Mouse (Mus musculus): ENCODE results near the gene Dhx37. TPM values are rescaled to one million over a fixed set of nuclear protein-coding genes. Genes with fewer than 3 reads are reported as not detected.
"Not testable (repeated sequence)": the region's sequence is repeated elsewhere in the genome, so short reads cannot be mapped to it uniquely, and the experiment has no call there.

Gene Dhx37
- total RNA-seq, 2 experiments from 2014 or later: 16.3 to 21.9 TPM

- peak; percentile 93 to 94 for DNase-seq
Measured at GRCm38 (mm10) chr5:125389579-125390441, 44.1 kb downstream of the Dhx37 start, which contains the start of gene Ubc. Gene Ubc, minus strand, starts transcription at chr5:125390202.

- peak; percentile 88 to 93 for DNase-seq
Measured at GRCm38 (mm10) chr5:125389131-125389578, 44.8 kb downstream of the Dhx37 start, which contains the start of gene Gm10382. Gene Gm10382, plus strand, starts transcription at chr5:125389322.

GRCm38 (mm10) chr5:125388358-125389092, 45.4 kb downstream of the Dhx37 start:
- no peak for DNase-seq

GRCm38 (mm10) chr5:125387295-125387694, 46.6 kb downstream of the Dhx37 start:
- not testable (repeated sequence) for DNase-seq

GRCm38 (mm10) chr5:125385215-125385940, 48.5 kb downstream of the Dhx37 start:
- no peak for DNase-seq

GRCm38 (mm10) chr5:125384512-125385214, 49.3 kb downstream of the Dhx37 start:
- no peak for DNase-seq

- no peak for DNase-seq
Measured at GRCm38 (mm10) chr5:125383637-125384420, 50.1 kb downstream of the Dhx37 start.

- peak; percentile 65 to 71 for DNase-seq
Measured at GRCm38 (mm10) chr5:125382673-125383558, 51.0 kb downstream of the Dhx37 start.

- DNase-seq: no peak
Measured at GRCm38 (mm10) chr5:125381954-125382672, 51.8 kb downstream of the Dhx37 start.

- peak; percentile 28 to 34 for DNase-seq
Measured at GRCm38 (mm10) chr5:125378919-125379318, 55.0 kb downstream of the Dhx37 start.

GRCm38 (mm10) chr5:125377214-125377613, 56.7 kb downstream of the Dhx37 start:
- DNase-seq: no peak

- DNase-seq: no peak
Measured at GRCm38 (mm10) chr5:125375871-125376270, 58.0 kb downstream of the Dhx37 start.

GRCm38 (mm10) chr5:125372027-125372426, 61.9 kb downstream of the Dhx37 start:
- DNase-seq: no peak

- no peak for DNase-seq
Measured at GRCm38 (mm10) chr5:125370950-125371693, 62.8 kb downstream of the Dhx37 start.

GRCm38 (mm10) chr5:125368568-125368967, 65.4 kb downstream of the Dhx37 start:
- peak; percentile 59 to 67 for DNase-seq

- DNase-seq: no peak
Measured at GRCm38 (mm10) chr5:125368156-125368555, 65.8 kb downstream of the Dhx37 start.

- no peak for DNase-seq
Measured at GRCm38 (mm10) chr5:125364851-125365429, 69.0 kb downstream of the Dhx37 start.

GRCm38 (mm10) chr5:125363894-125364293, 70.0 kb downstream of the Dhx37 start:
- DNase-seq: peak; percentile 46 to 57
